Mouse (Mus musculus): Measurements from ENCODE around the gene Igflr1. TPM values are rescaled to one million over a fixed set of nuclear protein-coding genes. Genes with fewer than 3 reads are reported as not detected.

Igflr1 gene
- polyA plus RNA-seq, 1 experiment from 2014 or later = 6.4 TPM

GRCm38 (mm10) chr7:30579950-30580349 lies 14.7 kb downstream of the Igflr1 start:
- no peak overlapping the region for H3K9ac ChIP-seq (ENCODE audit: low read length)
- ATAC-seq (ENCODE audit: low read depth) = no peak
- no peaks in the 10 kb centered on the region for H3K4me1 ChIP-seq (replicated peaks; ENCODE audit: control insufficient read depth, insufficient read depth, low read length)
- H3K27ac ChIP-seq (ENCODE audit: low read length) = no peak overlapping the region
- H3K27me3 ChIP-seq (ENCODE audit: control insufficient read depth, insufficient read depth, low read depth, low read length) = no peaks in the 10 kb centered on the region
- H3K36me3 ChIP-seq (ENCODE audit: control insufficient read depth, insufficient read depth, low read length) = peaks cover 91% of the 10 kb centered on the region
- H3K9me3 ChIP-seq (ENCODE audit: control insufficient read depth, low read length) = no peaks in the 10 kb centered on the region
- no peak overlapping the region for H3K4me3 ChIP-seq (ENCODE audit: low read length)
- H3K4me2 ChIP-seq (ENCODE audit: low read depth, low read length) = no peak overlapping the region
- 90% methylated on average over 8 of the region's 8 CpGs for WGBS

- H3K27ac ChIP-seq (ENCODE audit: low read length) = no peak overlapping the region
- no peak for ATAC-seq (ENCODE audit: low read depth)
- peaks cover 83% of the 10 kb centered on the region for H3K36me3 ChIP-seq (ENCODE audit: control insufficient read depth, insufficient read depth, low read length)
- H3K4me2 ChIP-seq (ENCODE audit: low read depth, low read length) = no peak overlapping the region
- H3K4me1 ChIP-seq (replicated peaks; ENCODE audit: control insufficient read depth, insufficient read depth, low read length) = no peaks in the 10 kb centered on the region
- 93% methylated on average over 16 of the region's 16 CpGs for WGBS
- H3K9me3 ChIP-seq (ENCODE audit: control insufficient read depth, low read length) = no peaks in the 10 kb centered on the region
- no peak overlapping the region for H3K4me3 ChIP-seq (ENCODE audit: low read length)
- no peaks in the 10 kb centered on the region for H3K27me3 ChIP-seq (ENCODE audit: control insufficient read depth, insufficient read depth, low read depth, low read length)
- H3K9ac ChIP-seq (ENCODE audit: low read length) = no peak overlapping the region
These were observed 16.3 kb downstream of the Igflr1 start for GRCm38 (mm10) chr7:30581547-30581946.

GRCm38 (mm10) chr7:30584339-30584738 lies 19.1 kb downstream of the Igflr1 start:
- Histone ChIP-seq H3K4me2 (ENCODE audit: low read depth, low read length) (no peak overlapping the region), H3K4me3 (ENCODE audit: low read length) (no peak overlapping the region), H3K4me1 (replicated peaks; ENCODE audit: control insufficient read depth, insufficient read depth, low read length) (peaks cover 8% of the 10 kb centered on the region), H3K9ac (ENCODE audit: low read length) (no peak overlapping the region), H3K27me3 (ENCODE audit: control insufficient read depth, insufficient read depth, low read depth, low read length) (no peaks in the 10 kb centered on the region), H3K9me3 (ENCODE audit: control insufficient read depth, low read length) (no peaks in the 10 kb centered on the region), H3K36me3 (ENCODE audit: control insufficient read depth, insufficient read depth, low read length) (peaks cover 55% of the 10 kb centered on the region), H3K27ac (ENCODE audit: low read length) (no peak overlapping the region)
- ATAC-seq (ENCODE audit: low read depth) = no peak
- WGBS = 88% methylated on average over 10 of the region's 10 CpGs

- Histone ChIP-seq H3K4me2 (ENCODE audit: low read depth, low read length) (no peak overlapping the region), H3K4me3 (ENCODE audit: low read length) (no peak overlapping the region), H3K4me1 (replicated peaks; ENCODE audit: control insufficient read depth, insufficient read depth, low read length) (peaks cover 15% of the 10 kb centered on the region), H3K27me3 (ENCODE audit: control insufficient read depth, insufficient read depth, low read depth, low read length) (no peaks in the 10 kb centered on the region), H3K27ac (ENCODE audit: low read length) (no peak overlapping the region), H3K9me3 (ENCODE audit: control insufficient read depth, low read length) (no peaks in the 10 kb centered on the region), H3K36me3 (ENCODE audit: control insufficient read depth, insufficient read depth, low read length) (peaks cover 47% of the 10 kb centered on the region), H3K9ac (ENCODE audit: low read length) (no peak overlapping the region)
- no peak for ATAC-seq (ENCODE audit: low read depth)
- WGBS = 96% methylated on average over 7 of the region's 7 CpGs
These were observed 19.9 kb downstream of the Igflr1 start for GRCm38 (mm10) chr7:30585170-30585569.

- Histone ChIP-seq H3K4me3 (ENCODE audit: low read length) (no peak overlapping the region), H3K4me1 (replicated peaks; ENCODE audit: control insufficient read depth, insufficient read depth, low read length) (peaks cover 16% of the 10 kb centered on the region), H3K27me3 (ENCODE audit: control insufficient read depth, insufficient read depth, low read depth, low read length) (no peaks in the 10 kb centered on the region), H3K36me3 (ENCODE audit: control insufficient read depth, insufficient read depth, low read length) (peaks cover 36% of the 10 kb centered on the region), H3K9me3 (ENCODE audit: control insufficient read depth, low read length) (no peaks in the 10 kb centered on the region), H3K4me2 (ENCODE audit: low read depth, low read length) (no peak overlapping the region; the same call in 1 of the 2 replicates), H3K27ac (ENCODE audit: low read length) (no peak overlapping the region), H3K9ac (ENCODE audit: low read length) (peak overlapping the region; percentile 99; the same call in 1 of the 2 replicates)
- WGBS = 88% methylated on average over 28 of the region's 28 CpGs
- no peak for ATAC-seq (ENCODE audit: low read depth)
These were observed 21.3 kb downstream of the Igflr1 start for GRCm38 (mm10) chr7:30586455-30587020.

GRCm38 (mm10) chr7:30587842-30588667 lies 22.8 kb downstream of the Igflr1 start:
- H3K4me2 ChIP-seq (ENCODE audit: low read depth, low read length) = peak overlapping the region; percentile 81
- no peaks in the 10 kb centered on the region for H3K27me3 ChIP-seq (ENCODE audit: control insufficient read depth, insufficient read depth, low read depth, low read length)
- H3K9me3 ChIP-seq (ENCODE audit: control insufficient read depth, low read length) = no peaks in the 10 kb centered on the region
- peak overlapping the region; percentile 96 for H3K27ac ChIP-seq (ENCODE audit: low read length)
- peak overlapping the region; percentile 94 for H3K4me3 ChIP-seq (ENCODE audit: low read length)
- peaks cover 17% of the 10 kb centered on the region for H3K4me1 ChIP-seq (replicated peaks; ENCODE audit: control insufficient read depth, insufficient read depth, low read length)
- peaks cover 22% of the 10 kb centered on the region for H3K36me3 ChIP-seq (ENCODE audit: control insufficient read depth, insufficient read depth, low read length)
- WGBS = under 1% methylated on average over 56 of the region's 67 CpGs
- H3K9ac ChIP-seq (ENCODE audit: low read length) = peak overlapping the region; percentile 99
- ATAC-seq (ENCODE audit: low read depth) = peak; percentile 13

- H3K27me3 ChIP-seq (ENCODE audit: control insufficient read depth, insufficient read depth, low read depth, low read length) = no peaks in the 10 kb centered on the region
- ATAC-seq (ENCODE audit: low read depth) = peak; percentile 95
- H3K9me3 ChIP-seq (ENCODE audit: control insufficient read depth, low read length) = no peaks in the 10 kb centered on the region
- peaks cover 17% of the 10 kb centered on the region for H3K36me3 ChIP-seq (ENCODE audit: control insufficient read depth, insufficient read depth, low read length)
- peak within 1 kb of the TSS; percentile 81 for H3K4me2 ChIP-seq (ENCODE audit: low read depth, low read length)
- H3K9ac ChIP-seq (ENCODE audit: low read length) = peak within 1 kb of the TSS; percentile 99
- peaks cover 20% of the 10 kb centered on the region for H3K4me1 ChIP-seq (replicated peaks; ENCODE audit: control insufficient read depth, insufficient read depth, low read length)
- WGBS = under 1% methylated on average over 54 of the region's 68 CpGs
- peak within 1 kb of the TSS; percentile 96 for H3K27ac ChIP-seq (ENCODE audit: low read length)
- H3K4me3 ChIP-seq (ENCODE audit: low read length) = peak within 1 kb of the TSS; percentile 94
These were observed 23.6 kb downstream of the Igflr1 start, which contains the start of gene Kmt2b for GRCm38 (mm10) chr7:30588676-30589434. TSS of gene Kmt2b (minus strand) at chr7:30588726.

- Histone ChIP-seq H3K4me2 (ENCODE audit: low read depth, low read length) (peak overlapping the region; percentile 81), H3K36me3 (ENCODE audit: control insufficient read depth, insufficient read depth, low read length) (peaks cover 11% of the 10 kb centered on the region), H3K9ac (ENCODE audit: low read length) (peak overlapping the region; percentile 99), H3K27ac (ENCODE audit: low read length) (peak overlapping the region; percentile 96), H3K27me3 (ENCODE audit: control insufficient read depth, insufficient read depth, low read depth, low read length) (no peaks in the 10 kb centered on the region), H3K4me3 (ENCODE audit: low read length) (peak overlapping the region; percentile 94), H3K4me1 (replicated peaks; ENCODE audit: control insufficient read depth, insufficient read depth, low read length) (peaks cover 20% of the 10 kb centered on the region), H3K9me3 (ENCODE audit: control insufficient read depth, low read length) (no peaks in the 10 kb centered on the region)
- peak; percentile 66 for ATAC-seq (ENCODE audit: low read depth)
- 22% methylated on average over 40 of the region's 40 CpGs for WGBS
These were observed 24.4 kb downstream of the Igflr1 start for GRCm38 (mm10) chr7:30589435-30590301.
